Mouse (Mus musculus) heart, embryonic 10.5 days (tissue): ENCODE measurements at regions not wholly inside any gene's neighbourhood (a gene's known extent, or its start where the extent isn't known, plus 50 kb on each side); places are given as distances from the start of the nearest gene placed in this dataset.

Source experiments
- DNase-seq: peaks from one replicate; pipeline ENCODE4 v3.0.0-alpha.2; 2017; ENCODE audit warnings: low spot score
- H3K27ac ChIP-seq: fragments of 300-500 bp; sonication (generic); 2 replicates; pipeline ENCODE4 v1.5.1; 2016; ENCODE audit warnings: mild to moderate bottlenecking
- H3K27me3 ChIP-seq: fragments of 300-500 bp; sonication (generic); 2 replicates; pipeline ENCODE4 v1.6.1; 2016; ENCODE audit warnings: mild to moderate bottlenecking; ENCODE audit not compliant: poor library complexity, insufficient read depth, severe bottlenecking
- H3K36me3 ChIP-seq: fragments of 300-500 bp; sonication (generic); 2 replicates; pipeline ENCODE4 v1.6.1; 2016; ENCODE audit warnings: mild to moderate bottlenecking, moderate library complexity
- H3K4me1 ChIP-seq: fragments of 300-500 bp; sonication (generic); 2 replicates; pipeline ENCODE4 v1.6.1; 2016; ENCODE audit warnings: mild to moderate bottlenecking
- H3K4me3 ChIP-seq: fragments of 300-500 bp; sonication (generic); 2 replicates; pipeline ENCODE4 v1.5.1; 2016; ENCODE audit warnings: mild to moderate bottlenecking, moderate library complexity
- H3K9me3 ChIP-seq: fragments of 300-500 bp; sonication (generic); 2 replicates; pipeline ENCODE4 v1.6.1; 2016; ENCODE audit warnings: mild to moderate bottlenecking, moderate library complexity
- WGBS: fragments of 180-500 bp; shearing (Covaris S2); methylation state at CpG from one replicate; pipeline ENCODE4 v1.1.7; 2016; 5-methylcytosine and 5-hydroxymethylcytosine counted together

GRCm38 (mm10) chr19:54154400-54154799, 110.4 kb downstream of the Adra2a start:
- 0 out of 2 replicates have a peak, but pooled peaks cover 4% of the 10 kb centered on the region for H3K4me1 ChIP-seq
- DNase-seq, result no peak
- H3K9me3 ChIP-seq, result no peaks in the 10 kb centered on the region
- no peak overlapping the region for H3K27ac ChIP-seq
- H3K27me3 ChIP-seq, result peaks cover 13% of the 10 kb centered on the region; the same call in 1 of the 2 replicates
- 30% methylated on average over 4 of the region's 4 CpGs for WGBS
- no peaks in the 10 kb centered on the region for H3K36me3 ChIP-seq
- H3K4me3 ChIP-seq, result no peak overlapping the region

- Histone ChIP-seq H3K36me3 (no peaks in the 10 kb centered on the region), H3K27me3 (no peaks in the 10 kb centered on the region), H3K4me1 (peaks cover 5% of the 10 kb centered on the region; the same call in 1 of the 2 replicates), H3K9me3 (no peaks in the 10 kb centered on the region), H3K27ac (no peak overlapping the region), H3K4me3 (no peak overlapping the region)
- 43% methylated on average over 2 of the region's 2 CpGs for WGBS
- no peak for DNase-seq
Measured at GRCm38 (mm10) chr19:54170361-54170760, 126.4 kb downstream of the Adra2a start.

GRCm38 (mm10) chr19:54174090-54175055, 130.4 kb downstream of the Adra2a start:
- DNase-seq, result no peak
- no peak overlapping the region for H3K4me3 ChIP-seq
- H3K27ac ChIP-seq, result no peak overlapping the region
- H3K27me3 ChIP-seq, result no peaks in the 10 kb centered on the region
- WGBS, result 84% methylated on average over 14 of the region's 14 CpGs
- H3K36me3 ChIP-seq, result no peaks in the 10 kb centered on the region
- H3K9me3 ChIP-seq, result no peaks in the 10 kb centered on the region
- peaks cover 5% of the 10 kb centered on the region; the same call in 1 of the 2 replicates for H3K4me1 ChIP-seq

- DNase-seq, result no peak
- Histone ChIP-seq H3K27me3 (no peaks in the 10 kb centered on the region), H3K4me1 (peaks cover 3% of the 10 kb centered on the region; the same call in 1 of the 2 replicates), H3K27ac (no peak overlapping the region), H3K9me3 (no peaks in the 10 kb centered on the region), H3K4me3 (no peak overlapping the region), H3K36me3 (no peaks in the 10 kb centered on the region)
- WGBS, result 37% methylated on average over 7 of the region's 7 CpGs
Measured at GRCm38 (mm10) chr19:54175766-54176165, 131.8 kb downstream of the Adra2a start.

- WGBS, result 25% methylated on average over 6 of the region's 6 CpGs
- H3K27me3 ChIP-seq, result no peaks in the 10 kb centered on the region
Measured at GRCm38 (mm10) chr19:54177491-54177890, 133.5 kb downstream of the Adra2a start.

GRCm38 (mm10) chr19:54200407-54200806, 156.5 kb downstream of the Adra2a start:
- Histone ChIP-seq H3K27ac (no peak overlapping the region), H3K9me3 (no peaks in the 10 kb centered on the region), H3K4me3 (no peak overlapping the region), H3K4me1 (peaks cover 5% of the 10 kb centered on the region), H3K36me3 (no peaks in the 10 kb centered on the region), H3K27me3 (no peaks in the 10 kb centered on the region)
- no peak for DNase-seq
- 68% methylated on average over 6 of the region's 6 CpGs for WGBS

More at GRCm38 (mm10) chr19:54177491-54177890, 133.5 kb downstream of the Adra2a start:
- DNase-seq, result no peak
- H3K4me1 ChIP-seq, result no peaks in the 10 kb centered on the region
- H3K36me3 ChIP-seq, result no peaks in the 10 kb centered on the region
- no peaks in the 10 kb centered on the region for H3K9me3 ChIP-seq
- H3K4me3 ChIP-seq, result no peak overlapping the region
- no peak overlapping the region for H3K27ac ChIP-seq

- H3K27ac ChIP-seq, result no peak overlapping the region
- no peaks in the 10 kb centered on the region for H3K36me3 ChIP-seq
- no peaks in the 10 kb centered on the region for H3K9me3 ChIP-seq
- no peaks in the 10 kb centered on the region for H3K27me3 ChIP-seq
- no peak for DNase-seq
- WGBS, result 75% methylated on average over 6 of the region's 6 CpGs
- no peak overlapping the region for H3K4me3 ChIP-seq
- H3K4me1 ChIP-seq, result no peaks in the 10 kb centered on the region
Measured at GRCm38 (mm10) chr19:54202456-54202855, 158.5 kb downstream of the Adra2a start.

- Histone ChIP-seq H3K27me3 (no peaks in the 10 kb centered on the region), H3K4me3 (no peak overlapping the region), H3K4me1 (no peaks in the 10 kb centered on the region), H3K36me3 (no peaks in the 10 kb centered on the region), H3K27ac (no peak overlapping the region), H3K9me3 (no peaks in the 10 kb centered on the region)
- no peak for DNase-seq
- WGBS, result 69% methylated on average over 6 of the region's 6 CpGs
Measured at GRCm38 (mm10) chr19:54206819-54207218, 162.9 kb downstream of the Adra2a start.

- 49% methylated on average over 7 of the region's 7 CpGs for WGBS
- no peaks in the 10 kb centered on the region for H3K9me3 ChIP-seq
- no peak overlapping the region for H3K27ac ChIP-seq
- no peak overlapping the region for H3K4me3 ChIP-seq
- H3K36me3 ChIP-seq, result no peaks in the 10 kb centered on the region
- no peaks in the 10 kb centered on the region for H3K27me3 ChIP-seq
- DNase-seq, result no peak
- H3K4me1 ChIP-seq, result no peaks in the 10 kb centered on the region
Measured at GRCm38 (mm10) chr19:54212169-54212568, 168.2 kb downstream of the Adra2a start.

GRCm38 (mm10) chr19:54244176-54244575, 200.2 kb downstream of the Adra2a start:
- Histone ChIP-seq H3K9me3 (no peaks in the 10 kb centered on the region), H3K27me3 (no peaks in the 10 kb centered on the region), H3K36me3 (no peaks in the 10 kb centered on the region), H3K4me1 (no peaks in the 10 kb centered on the region), H3K4me3 (no peak overlapping the region), H3K27ac (no peak overlapping the region)
- WGBS, result 75% methylated on average over 6 of the region's 6 CpGs
- DNase-seq, result no peak

- Histone ChIP-seq H3K27ac (no peak overlapping the region), H3K4me1 (no peaks in the 10 kb centered on the region), H3K4me3 (no peak overlapping the region), H3K27me3 (no peaks in the 10 kb centered on the region), H3K36me3 (no peaks in the 10 kb centered on the region), H3K9me3 (no peaks in the 10 kb centered on the region)
- DNase-seq, result no peak
- 23% methylated on average over 6 of the region's 6 CpGs for WGBS
Measured at GRCm38 (mm10) chr19:54248256-54248936, 204.4 kb downstream of the Adra2a start.

GRCm38 (mm10) chr19:54252145-54252664, 208.3 kb downstream of the Adra2a start:
- no peak overlapping the region for H3K4me3 ChIP-seq
- H3K27ac ChIP-seq, result no peak overlapping the region
- no peaks in the 10 kb centered on the region for H3K4me1 ChIP-seq
- no peaks in the 10 kb centered on the region for H3K9me3 ChIP-seq
- no peaks in the 10 kb centered on the region for H3K27me3 ChIP-seq
- 79% methylated on average over 7 of the region's 7 CpGs for WGBS
- no peak for DNase-seq
- H3K36me3 ChIP-seq, result no peaks in the 10 kb centered on the region

GRCm38 (mm10) chr19:54257889-54258288, 213.9 kb downstream of the Adra2a start:
- Histone ChIP-seq H3K27ac (no peak overlapping the region), H3K4me1 (peaks cover 6% of the 10 kb centered on the region; the same call in 1 of the 2 replicates), H3K4me3 (no peak overlapping the region), H3K27me3 (0 out of 2 replicates have a peak, but pooled peaks cover 3% of the 10 kb centered on the region), H3K36me3 (no peaks in the 10 kb centered on the region), H3K9me3 (no peaks in the 10 kb centered on the region)
- no peak for DNase-seq
- WGBS, result 86% methylated on average over 3 of the region's 3 CpGs
